Mouse (Mus musculus): ENCODE data around the gene Ptn. TPM values are rescaled to one million over a fixed set of nuclear protein-coding genes. Genes with fewer than 3 reads are reported as not detected.

The Ptn gene
- 10 to 100 TPM; 59.9 to 65.6 TPM for total RNA-seq (2021)
- long read RNA-seq, experiment 1, transcript Ptn-201 (5 exons, 1,614 nt), result major isoform, 99 of 108 reads
- long read RNA-seq, experiment 1, partial matches to known transcripts, result 1 of 108 reads
- long read RNA-seq, experiment 1, other reads (novel, unspliced or antisense), result 4 of 108 reads
- long read RNA-seq, experiment 2, transcript Ptn-201 (5 exons, 1,614 nt), result major isoform, 60 of 70 reads
- long read RNA-seq, experiment 2, partial matches to known transcripts, result 7 of 70 reads
- long read RNA-seq, experiment 2, other reads (novel, unspliced or antisense), result 3 of 70 reads

- DNase-seq, result peak; percentile 39
These were observed at the start of gene Ptn for GRCm38 (mm10) chr6:36809747-36810285. TSS of gene Ptn (minus strand) at chr6:36810220.

GRCm38 (mm10) chr6:36858258-36859041, 48.4 kb upstream of the Ptn start:
- no peak for DNase-seq

GRCm38 (mm10) chr6:36857627-36858257, 47.7 kb upstream of the Ptn start:
- DNase-seq, result no peak

GRCm38 (mm10) chr6:36850422-36851129, 40.6 kb upstream of the Ptn start:
- DNase-seq, result peak; percentile 86

GRCm38 (mm10) chr6:36845288-36845687, 35.3 kb upstream of the Ptn start:
- DNase-seq, result peak; percentile 11

GRCm38 (mm10) chr6:36844258-36844657, 34.2 kb upstream of the Ptn start:
- DNase-seq, result no peak

- DNase-seq, result no peak
These were observed 33.0 kb upstream of the Ptn start for GRCm38 (mm10) chr6:36843031-36843488.

- no peak for DNase-seq
These were observed 32.3 kb upstream of the Ptn start for GRCm38 (mm10) chr6:36842101-36842922.

GRCm38 (mm10) chr6:36841701-36842100, 31.7 kb upstream of the Ptn start:
- DNase-seq, result no peak

- no peak for DNase-seq
These were observed 31.2 kb upstream of the Ptn start for GRCm38 (mm10) chr6:36841174-36841573.

GRCm38 (mm10) chr6:36838747-36839146, 28.7 kb upstream of the Ptn start:
- DNase-seq, result no peak

- DNase-seq, result no peak
These were observed 25.3 kb upstream of the Ptn start for GRCm38 (mm10) chr6:36835351-36835750.

- DNase-seq, result no peak
These were observed 24.8 kb upstream of the Ptn start for GRCm38 (mm10) chr6:36834695-36835265.

GRCm38 (mm10) chr6:36832681-36833080, 22.7 kb upstream of the Ptn start:
- DNase-seq, result no peak

GRCm38 (mm10) chr6:36832207-36832606, 22.2 kb upstream of the Ptn start:
- no peak for DNase-seq

GRCm38 (mm10) chr6:36830371-36830925, 20.4 kb upstream of the Ptn start:
- DNase-seq, result no peak

GRCm38 (mm10) chr6:36819784-36820050, 9.7 kb upstream of the Ptn start:
- no peak for DNase-seq

- peak; percentile 83 for DNase-seq
These were observed 9.2 kb upstream of the Ptn start for GRCm38 (mm10) chr6:36819019-36819783.

- DNase-seq, result no peak
These were observed 8.4 kb upstream of the Ptn start for GRCm38 (mm10) chr6:36818281-36819018.
